Mouse (Mus musculus): ENCODE results near the gene Gng3.

- TF ChIP-seq CTCF (IDR thresholded peaks at IDR 0.05; ENCODE audit: borderline replicate concordance, control insufficient read depth, extremely low read depth, insufficient read depth, low read length, poor library complexity) (no peak), POLR2A (IDR thresholded peaks at IDR 0.05; ENCODE audit: control insufficient read depth, extremely low read depth, insufficient read depth, low read length, poor library complexity) (no peak)
These were observed 35.7 kb downstream of the Gng3 start for GRCm38 (mm10) chr19:8803204-8803780.

Data from thymus, adult 2 months (tissue).